Mouse (Mus musculus): ENCODE measurements around the gene Snf8.

DNA sequence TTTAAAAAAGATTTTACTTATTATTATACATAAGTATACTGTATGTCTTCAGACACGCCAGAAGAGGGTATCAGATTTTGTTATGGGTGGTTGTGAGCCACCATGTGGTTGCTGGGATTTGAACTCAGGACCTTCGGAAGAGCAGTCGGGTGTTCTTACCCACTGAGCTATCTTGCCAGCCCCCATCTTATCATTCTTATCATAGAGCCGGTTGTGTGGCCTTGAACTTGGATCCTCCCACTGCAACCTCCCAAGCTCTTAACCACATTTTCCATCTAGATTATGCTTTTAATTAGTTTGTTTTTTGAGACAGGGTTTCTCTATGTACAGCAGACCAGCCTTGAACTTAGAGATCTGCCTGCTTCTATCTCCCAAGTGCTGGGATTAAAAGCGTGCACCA lies 2.8 kb downstream of the Snf8 start:
- TF ChIP-seq POLR2A (IDR thresholded peaks at IDR 0.05; ENCODE audit: borderline replicate concordance, control insufficient read depth, low read depth, low read length) = no peak
- no peak for TF ChIP-seq CTCF (IDR thresholded peaks at IDR 0.05; ENCODE audit: control insufficient read depth, insufficient read depth, low read length)
